Mouse (Mus musculus) hindbrain, postnatal 0 days (tissue): ENCODE results near the gene Defa23. TPM values are rescaled to one million over a fixed set of nuclear protein-coding genes. Genes with fewer than 3 reads are reported as not detected.
"Not testable (repeated sequence)": the region's sequence is repeated elsewhere in the genome, so short reads cannot be mapped to it uniquely, and the experiment has no call there.

ENCODE experiments used
- ATAC-seq: fragments of 200-750 bp; cut with Nextera tagmentation; 2 replicates; pipeline ENCODE4 v1.8.0; 2017; ENCODE audit warnings: mild to moderate bottlenecking, moderate TSS enrichment, moderate library complexity
- DNase-seq: peaks from one replicate; pipeline ENCODE4 v3.0.0-alpha.2; 2015; ENCODE audit warnings: low spot score
- H3K27ac ChIP-seq: fragments of 300-500 bp; sonication (generic); 2 replicates; pipeline ENCODE4 v1.5.1; 2014; ENCODE audit warnings: mild to moderate bottlenecking
- H3K27me3 ChIP-seq: fragments of 300-500 bp; sonication (generic); 2 replicates; pipeline ENCODE4 v1.6.1; 2014; ENCODE audit warnings: low read length, mixed read lengths; ENCODE audit not compliant: insufficient read depth
- H3K36me3 ChIP-seq: fragments of 300-500 bp; sonication (generic); 2 replicates; pipeline ENCODE4 v1.6.1; 2014; ENCODE audit warnings: low read length, mixed read lengths; ENCODE audit not compliant: insufficient read depth
- H3K4me1 ChIP-seq: fragments of 300-500 bp; sonication (generic); 2 replicates; pipeline ENCODE4 v1.6.1; 2014; ENCODE audit warnings: antibody characterized with exemption, low read length, mixed read lengths; ENCODE audit not compliant: insufficient read depth
- H3K4me2 ChIP-seq: fragments of 300-500 bp; sonication (generic); 2 replicates; pipeline ENCODE4 v1.6.1; 2014; ENCODE audit warnings: low read depth, mild to moderate bottlenecking, low read length, moderate library complexity, mixed read lengths
- H3K4me3 ChIP-seq: fragments of 300-500 bp; sonication (generic); 2 replicates; pipeline ENCODE4 v1.5.1; 2014; ENCODE audit warnings: low read length
- H3K9ac ChIP-seq: fragments of 300-500 bp; sonication (generic); replicated peaks from 2 replicates; pipeline ENCODE4 v1.6.1; 2014; ENCODE audit warnings: mild to moderate bottlenecking, low read length, moderate library complexity, mixed read lengths
- H3K9me3 ChIP-seq: fragments of 300-500 bp; sonication (generic); 2 replicates; pipeline ENCODE4 v1.6.1; 2016; ENCODE audit warnings: low read length, mixed read lengths
- CTCF ChIP-seq: IDR thresholded peaks from 2 replicates; pipeline ENCODE4 v1.5.1; 2016; ENCODE audit warnings: antibody characterized with exemption, control low read depth, low read depth
- WGBS: fragments of 180-500 bp; shearing (Covaris S2); extraction: QIAGEN DNeasy Blood & Tissue Kit; methylation state at CpG from one replicate; pipeline ENCODE4 v1.1.7; 2014; 5-methylcytosine and 5-hydroxymethylcytosine counted together
- polyA plus RNA-seq: library from polyadenylated mRNA; unstranded; fragments of >200 nt; fragmentation: Nextera tagmentation; extraction: Ambion mirVana; gene quantifications from 2 replicates; pipeline ENCODE4 v1.2.1, GENCODE M21; 2015
- total RNA-seq: library from RNA; depleted of rRNA; stranded (reverse); fragments of >200 nt; gene quantifications from 2 replicates; pipeline ENCODE4 v1.2.3, GENCODE M21; 2014; rRNA removed

Defa23 gene
- not detected in 2 replicates for total RNA-seq
- polyA plus RNA-seq: not detected in 2 replicates

- WGBS: no CpG with 5 or more reads among the region's 1 CpGs
- not testable (repeated sequence) for H3K27me3 ChIP-seq, ATAC-seq, DNase-seq, H3K4me3 ChIP-seq, H3K4me1 ChIP-seq, H3K36me3 ChIP-seq, H3K27ac ChIP-seq, H3K9me3 ChIP-seq, H3K4me2 ChIP-seq, H3K9ac ChIP-seq
Measured at GRCm38 (mm10) chr8:21054747-21055146, at the start of gene Defa23. Defa23 (plus strand) TSS chr8:21055047.

GRCm38 (mm10) chr8:21006801-21007200 lies 48.0 kb upstream of the Defa23 start:
- Histone ChIP-seq H3K4me1 (no peaks in the 10 kb centered on the region), H3K36me3 (no peaks in the 10 kb centered on the region), H3K9me3 (no peaks in the 10 kb centered on the region; the same call in 1 of the 2 replicates), H3K4me2 (no peak overlapping the region), H3K4me3 (no peak overlapping the region), H3K9ac (no peak overlapping the region), H3K27ac (no peak overlapping the region), H3K27me3 (no peaks in the 10 kb centered on the region)
- WGBS: 23% methylated on average over 1 of the region's 1 CpGs
- no peak for TF ChIP-seq CTCF
- DNase-seq (no peak), ATAC-seq (no peak)

- H3K4me1 ChIP-seq, H3K27me3 ChIP-seq, H3K27ac ChIP-seq, H3K9ac ChIP-seq, DNase-seq, H3K9me3 ChIP-seq, H3K4me2 ChIP-seq, H3K36me3 ChIP-seq, ATAC-seq, H3K4me3 ChIP-seq: not testable (repeated sequence)
- WGBS: 47% methylated on average over 6 of the region's 6 CpGs
Measured at GRCm38 (mm10) chr8:21008578-21008977, 46.3 kb upstream of the Defa23 start.

- H3K27me3 ChIP-seq, ATAC-seq, H3K4me3 ChIP-seq, H3K4me2 ChIP-seq, H3K9me3 ChIP-seq, H3K27ac ChIP-seq, H3K4me1 ChIP-seq, DNase-seq, H3K9ac ChIP-seq, H3K36me3 ChIP-seq: not testable (repeated sequence)
- 64% methylated on average over 1 of the region's 1 CpGs for WGBS
Measured at GRCm38 (mm10) chr8:21010548-21010947, 44.3 kb upstream of the Defa23 start.

GRCm38 (mm10) chr8:21025245-21025644 lies 29.6 kb upstream of the Defa23 start, which contains the start of gene Defa21:
Defa21 (plus strand) TSS chr8:21025545.
- not testable (repeated sequence) for H3K36me3 ChIP-seq, H3K4me1 ChIP-seq, H3K4me3 ChIP-seq, H3K27ac ChIP-seq, H3K27me3 ChIP-seq, DNase-seq, ATAC-seq, H3K9ac ChIP-seq, H3K4me2 ChIP-seq, H3K9me3 ChIP-seq
- whole genome bisulfite sequencing: no CpG with 5 or more reads among the region's 1 CpGs

GRCm38 (mm10) chr8:21064738-21065137 lies 9.9 kb downstream of the Defa23 start, which contains the start of gene Defa35:
Defa35 (plus strand) TSS chr8:21065038.
- not testable (repeated sequence) for H3K27me3 ChIP-seq, H3K4me2 ChIP-seq, H3K4me3 ChIP-seq, H3K9me3 ChIP-seq, ATAC-seq, H3K36me3 ChIP-seq, H3K27ac ChIP-seq, DNase-seq, H3K9ac ChIP-seq, H3K4me1 ChIP-seq
- 69% methylated on average over 1 of the region's 1 CpGs for WGBS

GRCm38 (mm10) chr8:21084142-21084541 lies 29.3 kb downstream of the Defa23 start, which contains the start of gene Defa25:
Defa25 (plus strand) TSS chr8:21084442.
- not testable (repeated sequence) for H3K9ac ChIP-seq, H3K27ac ChIP-seq, H3K4me1 ChIP-seq, DNase-seq, H3K36me3 ChIP-seq, H3K4me3 ChIP-seq, H3K4me2 ChIP-seq, H3K27me3 ChIP-seq, ATAC-seq, H3K9me3 ChIP-seq
